ENCODE assay signal across 8 mouse cellular contexts in genomic region chr15:77336287-77336967, GRCm38 (mm10). TPM values are rescaled to one million over a fixed set of nuclear protein-coding genes. Genes with fewer than 3 reads are reported as not detected.
DNase-seq lines count a peak whose midpoint lies in the region; ATAC-seq and TF ChIP-seq lines count a peak whose summit lies in the region.

No protein-coding gene starts in this region.

- TF ChIP-seq POLR2A in myocyte (IDR thresholded peaks at IDR 0.05; ENCODE audit: insufficient read length, low read depth), result peak; percentile 56

- 2% methylated on average over 32 of the region's 32 CpGs for WGBS in forebrain, embryonic 10.5 days
- 3% methylated on average over 32 of the region's 32 CpGs for WGBS in heart, embryonic 13.5 days
- WGBS in kidney, embryonic 16.5 days, result 1% methylated on average over 32 of the region's 32 CpGs
- WGBS in limb, embryonic 15.5 days, result under 1% methylated on average over 32 of the region's 32 CpGs
- 2% methylated on average over 32 of the region's 32 CpGs for WGBS in stomach, embryonic 16.5 days

- H3K4me2 ChIP-seq in heart, embryonic 13.5 days, result peak overlapping the region; percentile 69
- peak overlapping the region; percentile 45 for H3K4me2 ChIP-seq in kidney, embryonic 16.5 days (replicated peaks; ENCODE audit: low read depth, low read length)
- peak overlapping the region; percentile 47 for H3K4me2 ChIP-seq in limb, embryonic 15.5 days
- H3K4me2 ChIP-seq in myocyte (ENCODE audit: low read depth), result peak overlapping the region; percentile 77
- H3K4me2 ChIP-seq in stomach, embryonic 16.5 days (ENCODE audit: low read depth, low read length), result peak overlapping the region; percentile 49

- ATAC-seq in heart, embryonic 13.5 days (ENCODE audit: extremely low read depth, insufficient number of reproducible peaks, low FRiP score, low TSS enrichment), result peak; percentile 35; the same call in 1 of the 2 replicates
- ATAC-seq in kidney, embryonic 16.5 days (ENCODE audit: low FRiP score, low TSS enrichment), result peak; percentile 71
- peak; percentile 84 for ATAC-seq in limb, embryonic 15.5 days (ENCODE audit: insufficient number of reproducible peaks, low FRiP score, low TSS enrichment, low read depth)
- ATAC-seq in stomach, embryonic 16.5 days (ENCODE audit: insufficient read depth, low FRiP score), result peak; percentile 87

- peak overlapping the region; percentile 77 for H3K9ac ChIP-seq in heart, embryonic 13.5 days
- H3K9ac ChIP-seq in kidney, embryonic 16.5 days (replicated peaks; ENCODE audit: low read length), result peak overlapping the region; percentile 34
- H3K9ac ChIP-seq in limb, embryonic 15.5 days, result 0 out of 2 replicates have a peak overlapping the region, but pooled peaks have one; percentile 23
- peak overlapping the region; percentile 63 for H3K9ac ChIP-seq in stomach, embryonic 16.5 days (ENCODE audit: low read length)

- H3K4me3 ChIP-seq in brown adipose tissue, adult 24 weeks (ENCODE audit: insufficient read depth, low read depth, low read length), result peak overlapping the region; percentile 45
- H3K4me3 ChIP-seq in forebrain, embryonic 10.5 days, result peak overlapping the region; percentile 49
- peak overlapping the region; percentile 47 for H3K4me3 ChIP-seq in heart, embryonic 13.5 days
- H3K4me3 ChIP-seq in kidney, embryonic 16.5 days (ENCODE audit: low read length), result peak overlapping the region; percentile 33
- H3K4me3 ChIP-seq in limb, embryonic 15.5 days, result peak overlapping the region; percentile 26
- H3K4me3 ChIP-seq in myocyte, result peak overlapping the region; percentile 0
- H3K4me3 ChIP-seq in stomach, embryonic 16.5 days (replicated peaks; ENCODE audit: low read length), result peak overlapping the region; percentile 36

- H3K27ac ChIP-seq in brown adipose tissue, adult 24 weeks (replicated peaks; ENCODE audit: low read depth, low read length), result peak overlapping the region; percentile 80
- H3K27ac ChIP-seq in forebrain, embryonic 10.5 days, result peak overlapping the region; percentile 84
- peak overlapping the region; percentile 61 for H3K27ac ChIP-seq in heart, embryonic 13.5 days (replicated peaks)
- peak overlapping the region; percentile 76 for H3K27ac ChIP-seq in kidney, embryonic 16.5 days (ENCODE audit: low read length)
- peak overlapping the region; percentile 88 for H3K27ac ChIP-seq in limb, embryonic 15.5 days
- peak overlapping the region; percentile 69 for H3K27ac ChIP-seq in stomach, embryonic 16.5 days (ENCODE audit: low read length)

- H3ac ChIP-seq in myocyte (ENCODE audit: control insufficient read depth, insufficient read length), result no peak overlapping the region

- no peaks in the 10 kb centered on the region for H3K79me2 ChIP-seq in myocyte (ENCODE audit: control insufficient read depth, insufficient read depth)

- no peaks in the 10 kb centered on the region for H3K27me3 ChIP-seq in forebrain, embryonic 10.5 days (ENCODE audit: poor library complexity, severe bottlenecking)
- H3K27me3 ChIP-seq in heart, embryonic 13.5 days (replicated peaks), result no peaks in the 10 kb centered on the region
- no peaks in the 10 kb centered on the region for H3K27me3 ChIP-seq in kidney, embryonic 16.5 days (ENCODE audit: insufficient read depth, low read length)
- H3K27me3 ChIP-seq in limb, embryonic 15.5 days, result no peaks in the 10 kb centered on the region
- H3K27me3 ChIP-seq in myocyte (ENCODE audit: control insufficient read depth, insufficient read depth, insufficient read length), result no peaks in the 10 kb centered on the region
- H3K27me3 ChIP-seq in stomach, embryonic 16.5 days (ENCODE audit: control insufficient read depth, insufficient read depth, low read length), result no peaks in the 10 kb centered on the region

- no peaks in the 10 kb centered on the region for H3K9me3 ChIP-seq in forebrain, embryonic 10.5 days
- H3K9me3 ChIP-seq in heart, embryonic 13.5 days, result no peaks in the 10 kb centered on the region
- no peaks in the 10 kb centered on the region for H3K9me3 ChIP-seq in kidney, embryonic 16.5 days (ENCODE audit: low read length)
- H3K9me3 ChIP-seq in limb, embryonic 15.5 days, result no peaks in the 10 kb centered on the region
- H3K9me3 ChIP-seq in stomach, embryonic 16.5 days (replicated peaks; ENCODE audit: control insufficient read depth, low read length), result no peaks in the 10 kb centered on the region

- no peaks in the 10 kb centered on the region for H3K36me3 ChIP-seq in forebrain, embryonic 10.5 days (replicated peaks)
- no peaks in the 10 kb centered on the region for H3K36me3 ChIP-seq in heart, embryonic 13.5 days
- H3K36me3 ChIP-seq in kidney, embryonic 16.5 days (ENCODE audit: insufficient read depth, low read length), result no peaks in the 10 kb centered on the region
- H3K36me3 ChIP-seq in limb, embryonic 15.5 days, result no peaks in the 10 kb centered on the region
- H3K36me3 ChIP-seq in myocyte (ENCODE audit: control insufficient read depth, insufficient read depth), result no peaks in the 10 kb centered on the region
- no peaks in the 10 kb centered on the region for H3K36me3 ChIP-seq in stomach, embryonic 16.5 days (ENCODE audit: control insufficient read depth, insufficient read depth, low read length)

- DNase-seq in CD4-positive helper T cell, adult 2 months (ENCODE audit: low read depth, low spot score), result peak; percentile 24
- peak; percentile 88 for DNase-seq in forebrain, embryonic 10.5 days (ENCODE audit: extremely low spot score, low spot score)

- H3K4me1 ChIP-seq in brown adipose tissue, adult 24 weeks (ENCODE audit: control insufficient read depth, insufficient read depth, insufficient read length, low read length), result peaks cover 7% of the 10 kb centered on the region; the same call in 1 of the 2 replicates
- peaks cover 28% of the 10 kb centered on the region for H3K4me1 ChIP-seq in forebrain, embryonic 10.5 days
- H3K4me1 ChIP-seq in heart, embryonic 13.5 days, result peaks cover 22% of the 10 kb centered on the region
- peaks cover 23% of the 10 kb centered on the region for H3K4me1 ChIP-seq in kidney, embryonic 16.5 days (ENCODE audit: insufficient read depth, low read length)
- H3K4me1 ChIP-seq in limb, embryonic 15.5 days, result peaks cover 30% of the 10 kb centered on the region
- peaks cover 16% of the 10 kb centered on the region for H3K4me1 ChIP-seq in stomach, embryonic 16.5 days (ENCODE audit: control insufficient read depth, insufficient read depth, low read length)

TF ChIP-seq in myocyte, 11 proteins besides CTCF, POLR2A, EP300 and RAD21:
- TF ChIP-seq MAX (IDR thresholded peaks at IDR 0.05; ENCODE audit: low read depth) (no peak), USF1 (IDR thresholded peaks at IDR 0.05; ENCODE audit: low read depth) (peak; percentile 99), CEBPB (IDR thresholded peaks at IDR 0.05; ENCODE audit: insufficient read depth, poor library complexity, severe bottlenecking) (peak; percentile 95), POLR2AphosphoS2 (IDR thresholded peaks at IDR 0.05; ENCODE audit: insufficient read length, low read depth) (peak; percentile 77), E2F4 (IDR thresholded peaks at IDR 0.05; ENCODE audit: insufficient read depth) (no peak), MYOG (IDR thresholded peaks at IDR 0.05; ENCODE audit: control insufficient read depth in 1 of 3, insufficient read depth in 1 of 3, insufficient read length in 2 of 3, low read depth in 2 of 3) (peak in 1 of 3 experiments; percentile 22)

RNA-seq across cellular contexts. Expression of gene Rbfox2, which starts 29.6 kb away (rescaled TPM):
- 23.6 and 30.5 TPM in 2 replicates for polyA plus RNA-seq in brown adipose tissue, adult 24 weeks (2012; ENCODE audit: insufficient read depth, insufficient read length, missing spikeins)
- polyA plus RNA-seq in forebrain, embryonic 10.5 days (2016; fragmentation: Nextera tagmentation; extraction: Ambion mirVana), result 35.8 and 39.0 TPM in 2 replicates
- polyA plus RNA-seq in heart, embryonic 13.5 days (2015; fragmentation: Nextera tagmentation; extraction: Ambion mirVana), result 64.8 and 69.1 TPM in 2 replicates
- polyA plus RNA-seq in kidney, embryonic 16.5 days (2015; fragmentation: Nextera tagmentation; extraction: Ambion mirVana), result 49.1 and 50.2 TPM in 2 replicates
- 73.2 and 76.6 TPM in 2 replicates for polyA plus RNA-seq in limb, embryonic 15.5 days (2015; fragmentation: Nextera tagmentation; extraction: Ambion mirVana)
- 136 TPM for polyA plus RNA-seq in myocyte (2012; fragmentation: generic; extraction: Trizol)
- polyA plus RNA-seq in stomach, embryonic 16.5 days (2015; fragmentation: Nextera tagmentation; extraction: Ambion mirVana), result 55.7 and 63.6 TPM in 2 replicates

Comparison
In these comparisons a context has a peak if more than half of its experiments do, and no peak if none do; other contexts are left out.
1. Peak in every context shown above with its lines: DNase-seq, ATAC-seq, H3K4me3 ChIP-seq and H3K27ac ChIP-seq.
2. ATAC-seq: peak in every context shown above with its lines; median percentile 87 in stomach, embryonic 16.5 days; 84 in limb, embryonic 15.5 days; 71 in kidney, embryonic 16.5 days; 35 in heart, embryonic 13.5 days.
3. H3K9ac ChIP-seq: peak in every context shown above with its lines; median percentile 77 in heart, embryonic 13.5 days; 63 in stomach, embryonic 16.5 days; 34 in kidney, embryonic 16.5 days; 23 in limb, embryonic 15.5 days.